Mouse (Mus musculus): Measurements from ENCODE around the gene Dock1. TPM values are rescaled to one million over a fixed set of nuclear protein-coding genes. Genes with fewer than 3 reads are reported as not detected.

Gene Dock1
- polyA plus RNA-seq, 1 experiment from 2014 or later: 14.0 TPM

- 78% methylated on average over 4 of the region's 4 CpGs for WGBS
- TF ChIP-seq EP300 (IDR thresholded peaks at IDR 0.05) (no peak), CTCF (IDR thresholded peaks at IDR 0.05) (no peak)
Measured at GRCm38 (mm10) chr7:134787110-134787509, 116.7 kb downstream of the Dock1 start.

GRCm38 (mm10) chr7:134794889-134795288 lies 124.4 kb downstream of the Dock1 start:
- Histone ChIP-seq H3K27ac (ENCODE audit: low read length) (no peak overlapping the region), H3K9me3 (ENCODE audit: low read length) (no peaks in the 10 kb centered on the region), H3K36me3 (ENCODE audit: insufficient read depth, low read length) (0 out of 2 replicates have a peak, but pooled peaks cover 6% of the 10 kb centered on the region), H3K4me3 (ENCODE audit: low read depth, low read length) (no peak overlapping the region), H3K27me3 (replicated peaks; ENCODE audit: insufficient read depth, low read length) (no peaks in the 10 kb centered on the region), H3K4me2 (replicated peaks; ENCODE audit: low read depth, low read length) (no peak overlapping the region), H3K4me1 (ENCODE audit: insufficient read depth, low read depth, low read length) (no peaks in the 10 kb centered on the region), H3K9ac (replicated peaks; ENCODE audit: low read depth) (no peak overlapping the region)
- ATAC-seq (no peak), DNase-seq (ENCODE audit: low spot score) (no peak)
- no peak for TF ChIP-seq EP300 (IDR thresholded peaks at IDR 0.05)
- no peak for TF ChIP-seq CTCF (IDR thresholded peaks at IDR 0.05)
- 87% methylated on average over 3 of the region's 3 CpGs for WGBS

More at GRCm38 (mm10) chr7:134787110-134787509, 116.7 kb downstream of the Dock1 start:
- Histone ChIP-seq H3K27ac (ENCODE audit: low read length) (no peak overlapping the region), H3K4me2 (replicated peaks; ENCODE audit: low read depth, low read length) (no peak overlapping the region), H3K27me3 (replicated peaks; ENCODE audit: insufficient read depth, low read length) (no peaks in the 10 kb centered on the region), H3K9me3 (ENCODE audit: low read length) (no peaks in the 10 kb centered on the region), H3K4me3 (ENCODE audit: low read depth, low read length) (no peak overlapping the region), H3K36me3 (ENCODE audit: insufficient read depth, low read length) (peaks cover 14% of the 10 kb centered on the region; the same call in 1 of the 2 replicates), H3K9ac (replicated peaks; ENCODE audit: low read depth) (no peak overlapping the region), H3K4me1 (ENCODE audit: insufficient read depth, low read depth, low read length) (no peaks in the 10 kb centered on the region)
- DNase-seq (ENCODE audit: low spot score): no peak
- ATAC-seq: no peak

GRCm38 (mm10) chr7:134800079-134800478 lies 129.6 kb downstream of the Dock1 start:
- peaks cover 6% of the 10 kb centered on the region for H3K36me3 ChIP-seq (ENCODE audit: insufficient read depth, low read length)
- TF ChIP-seq EP300 (IDR thresholded peaks at IDR 0.05) (no peak), CTCF (IDR thresholded peaks at IDR 0.05) (no peak)
- no peaks in the 10 kb centered on the region for H3K4me1 ChIP-seq (ENCODE audit: insufficient read depth, low read depth, low read length)
- 54% methylated on average over 4 of the region's 4 CpGs for WGBS
- H3K27ac ChIP-seq (ENCODE audit: low read length): no peak overlapping the region
- no peaks in the 10 kb centered on the region for H3K9me3 ChIP-seq (ENCODE audit: low read length)
- H3K9ac ChIP-seq (replicated peaks; ENCODE audit: low read depth): no peak overlapping the region
- no peak for DNase-seq (ENCODE audit: low spot score)
- no peak overlapping the region for H3K4me3 ChIP-seq (ENCODE audit: low read depth, low read length)
- no peak overlapping the region for H3K4me2 ChIP-seq (replicated peaks; ENCODE audit: low read depth, low read length)
- no peaks in the 10 kb centered on the region for H3K27me3 ChIP-seq (replicated peaks; ENCODE audit: insufficient read depth, low read length)
- no peak for ATAC-seq

GRCm38 (mm10) chr7:134804422-134804821 lies 134.0 kb downstream of the Dock1 start:
- Histone ChIP-seq H3K27me3 (replicated peaks; ENCODE audit: insufficient read depth, low read length) (no peaks in the 10 kb centered on the region), H3K36me3 (ENCODE audit: insufficient read depth, low read length) (peaks cover 18% of the 10 kb centered on the region), H3K4me1 (ENCODE audit: insufficient read depth, low read depth, low read length) (no peaks in the 10 kb centered on the region), H3K4me3 (ENCODE audit: low read depth, low read length) (no peak overlapping the region), H3K27ac (ENCODE audit: low read length) (no peak overlapping the region), H3K4me2 (replicated peaks; ENCODE audit: low read depth, low read length) (no peak overlapping the region), H3K9me3 (ENCODE audit: low read length) (no peaks in the 10 kb centered on the region), H3K9ac (replicated peaks; ENCODE audit: low read depth) (no peak overlapping the region)
- 77% methylated on average over 4 of the region's 4 CpGs for WGBS
- no peak for ATAC-seq
- TF ChIP-seq EP300 (IDR thresholded peaks at IDR 0.05): no peak
- TF ChIP-seq CTCF (IDR thresholded peaks at IDR 0.05): no peak
- no peak for DNase-seq (ENCODE audit: low spot score)

GRCm38 (mm10) chr7:134806799-134807198 lies 136.3 kb downstream of the Dock1 start:
- no peaks in the 10 kb centered on the region for H3K27me3 ChIP-seq (replicated peaks; ENCODE audit: insufficient read depth, low read length)

GRCm38 (mm10) chr7:134808406-134808805 lies 138.0 kb downstream of the Dock1 start:
- no peak for TF ChIP-seq CTCF (IDR thresholded peaks at IDR 0.05)
- no peak for TF ChIP-seq EP300 (IDR thresholded peaks at IDR 0.05)
- 89% methylated on average over 2 of the region's 2 CpGs for WGBS
- Histone ChIP-seq H3K9me3 (ENCODE audit: low read length) (no peaks in the 10 kb centered on the region), H3K27me3 (replicated peaks; ENCODE audit: insufficient read depth, low read length) (no peaks in the 10 kb centered on the region), H3K4me1 (ENCODE audit: insufficient read depth, low read depth, low read length) (no peaks in the 10 kb centered on the region), H3K9ac (replicated peaks; ENCODE audit: low read depth) (no peak overlapping the region), H3K4me2 (replicated peaks; ENCODE audit: low read depth, low read length) (no peak overlapping the region), H3K27ac (ENCODE audit: low read length) (no peak overlapping the region), H3K36me3 (ENCODE audit: insufficient read depth, low read length) (peaks cover 18% of the 10 kb centered on the region; the same call in 1 of the 2 replicates), H3K4me3 (ENCODE audit: low read depth, low read length) (no peak overlapping the region)
- ATAC-seq: no peak
- DNase-seq (ENCODE audit: low spot score): no peak

More at GRCm38 (mm10) chr7:134806799-134807198, 136.3 kb downstream of the Dock1 start:
- ATAC-seq (no peak), DNase-seq (ENCODE audit: low spot score) (no peak)
- 85% methylated on average over 6 of the region's 6 CpGs for WGBS
- Histone ChIP-seq H3K9ac (replicated peaks; ENCODE audit: low read depth) (no peak overlapping the region), H3K36me3 (ENCODE audit: insufficient read depth, low read length) (peaks cover 21% of the 10 kb centered on the region; the same call in 1 of the 2 replicates), H3K4me1 (ENCODE audit: insufficient read depth, low read depth, low read length) (no peaks in the 10 kb centered on the region), H3K27ac (ENCODE audit: low read length) (no peak overlapping the region), H3K4me3 (ENCODE audit: low read depth, low read length) (no peak overlapping the region), H3K9me3 (ENCODE audit: low read length) (no peaks in the 10 kb centered on the region), H3K4me2 (replicated peaks; ENCODE audit: low read depth, low read length) (no peak overlapping the region)
- TF ChIP-seq EP300 (IDR thresholded peaks at IDR 0.05) (no peak), CTCF (IDR thresholded peaks at IDR 0.05) (no peak)

Measured in lung, postnatal 0 days (tissue).